Mouse (Mus musculus): Measurements from ENCODE around the gene Pik3ip1. TPM values are rescaled to one million over a fixed set of nuclear protein-coding genes. Genes with fewer than 3 reads are reported as not detected.
A peak's percentile ranks its signal among the peaks of the same experiment; 100 is the strongest.

Gene Pik3ip1
- polyA plus RNA-seq, 1 experiment: 8.5 TPM

DNA sequence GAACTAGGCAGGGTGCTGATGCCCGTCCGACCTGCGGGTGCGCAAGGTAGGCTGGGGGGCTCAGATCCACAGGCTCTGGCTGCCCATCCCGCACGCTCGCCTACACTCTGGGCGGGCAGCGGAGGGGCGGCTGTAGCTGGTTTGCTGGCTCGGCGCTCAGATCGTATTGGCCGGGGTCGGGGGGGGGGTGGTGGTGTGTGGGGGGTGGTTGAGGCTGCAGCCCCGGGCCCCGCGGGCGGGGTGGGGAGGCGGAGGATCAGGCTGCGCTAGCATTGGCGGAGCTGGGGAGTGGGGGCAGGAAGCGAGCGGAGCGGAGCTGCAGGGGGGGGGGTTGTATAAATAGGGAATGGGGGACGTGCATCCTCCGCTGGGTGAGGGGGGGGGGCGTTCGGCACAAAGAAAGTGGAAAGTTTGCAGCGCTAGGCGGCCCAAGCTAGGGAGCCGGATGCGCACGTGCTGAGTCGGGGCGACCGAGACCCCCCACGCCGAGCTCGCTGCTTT, 40.8 kb upstream of the Pik3ip1 start:
- no peaks in the 10 kb centered on the region for H3K27me3 ChIP-seq (replicated peaks; ENCODE audit: control insufficient read depth, insufficient read depth, low read length)
- under 1% methylated on average over 39 of the region's 40 CpGs for WGBS
- TF ChIP-seq CTCF (conservative IDR thresholded peaks at IDR 0.05; ENCODE audit: insufficient read depth, insufficient read length, low read depth, low read length) (no peak), POLR2A (IDR thresholded peaks at IDR 0.05; ENCODE audit: low read depth, low read length) (no peak)
- peaks cover 18% of the 10 kb centered on the region for H3K4me1 ChIP-seq (ENCODE audit: control insufficient read depth, insufficient read depth, low read length)
- H3K4me3 ChIP-seq (ENCODE audit: insufficient read depth, low read depth, low read length): peak overlapping the region; percentile 92
- H3K27ac ChIP-seq (ENCODE audit: insufficient read depth, low read depth, low read length): peak overlapping the region; percentile 98
- peaks cover 4% of the 10 kb centered on the region; the same call in 1 of the 2 replicates for H3K36me3 ChIP-seq (ENCODE audit: control insufficient read depth, insufficient read depth, low read length)
- DNase-seq: peak; percentile 83

DNA sequence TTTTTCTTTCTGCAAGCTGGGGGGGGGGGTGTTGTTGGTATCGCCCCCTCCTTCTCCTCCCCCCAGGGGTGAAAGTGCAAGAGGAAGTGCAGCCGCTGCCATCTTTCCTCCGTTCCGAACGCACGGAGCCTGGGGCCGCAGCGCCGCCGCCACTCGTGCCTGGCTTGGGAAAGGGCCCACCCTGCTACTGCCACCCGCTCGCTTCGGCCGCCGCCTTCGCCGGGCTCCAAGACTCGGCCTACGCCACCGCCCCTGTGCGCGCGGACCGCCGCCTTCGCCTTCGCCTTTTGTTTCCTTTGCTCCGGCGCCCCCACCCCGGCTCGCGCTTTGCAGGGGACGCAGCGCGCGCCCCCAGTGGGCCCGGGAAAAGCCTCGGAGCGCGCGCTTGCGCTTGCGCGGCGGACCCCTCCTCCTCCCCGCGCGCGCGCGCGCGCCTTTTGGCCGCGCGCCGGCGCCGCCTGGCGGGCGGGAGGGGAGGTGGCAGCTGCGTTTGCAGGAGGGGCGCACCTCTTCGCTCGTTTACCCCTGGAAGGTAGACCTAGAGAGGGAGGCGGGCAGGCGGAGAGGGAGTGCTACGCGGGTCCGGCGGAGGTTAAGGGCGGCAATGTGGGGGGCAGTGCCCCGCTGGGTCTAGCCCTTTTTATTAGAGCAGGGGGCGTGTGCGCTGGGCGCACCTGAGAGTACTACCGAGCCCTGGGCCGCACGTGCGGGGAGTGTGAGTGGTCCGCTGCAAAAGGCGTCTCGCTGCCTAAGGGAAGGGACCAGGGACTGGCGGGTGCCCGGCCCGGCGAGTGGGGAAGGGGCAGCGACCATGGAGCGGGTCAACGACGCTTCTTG, 40.2 kb upstream of the Pik3ip1 start:
- TF ChIP-seq CTCF (conservative IDR thresholded peaks at IDR 0.05; ENCODE audit: insufficient read depth, insufficient read length, low read depth, low read length): peak; percentile 54
- TF ChIP-seq POLR2A (IDR thresholded peaks at IDR 0.05; ENCODE audit: low read depth, low read length): peak; percentile 18
- H3K27me3 ChIP-seq (replicated peaks; ENCODE audit: control insufficient read depth, insufficient read depth, low read length): no peaks in the 10 kb centered on the region
- peak; percentile 87 for DNase-seq
- peak overlapping the region; percentile 98 for H3K27ac ChIP-seq (ENCODE audit: insufficient read depth, low read depth, low read length)
- peak overlapping the region; percentile 92 for H3K4me3 ChIP-seq (ENCODE audit: insufficient read depth, low read depth, low read length)
- under 1% methylated on average over 91 of the region's 92 CpGs for WGBS
- H3K4me1 ChIP-seq (ENCODE audit: control insufficient read depth, insufficient read depth, low read length): peaks cover 18% of the 10 kb centered on the region
- peaks cover 7% of the 10 kb centered on the region; the same call in 1 of the 2 replicates for H3K36me3 ChIP-seq (ENCODE audit: control insufficient read depth, insufficient read depth, low read length)

GRCm38 (mm10) chr11:3290640-3291310, 39.4 kb upstream of the Pik3ip1 start:
- peak overlapping the region; percentile 91 for H3K27ac ChIP-seq (ENCODE audit: insufficient read depth, low read depth, low read length)
- TF ChIP-seq POLR2A (IDR thresholded peaks at IDR 0.05; ENCODE audit: low read depth, low read length) (no peak), CTCF (conservative IDR thresholded peaks at IDR 0.05; ENCODE audit: insufficient read depth, insufficient read length, low read depth, low read length) (no peak)
- peak; percentile 50 for DNase-seq
- no peaks in the 10 kb centered on the region for H3K27me3 ChIP-seq (replicated peaks; ENCODE audit: control insufficient read depth, insufficient read depth, low read length)
- peak overlapping the region; percentile 92 for H3K4me3 ChIP-seq (ENCODE audit: insufficient read depth, low read depth, low read length)
- peaks cover 18% of the 10 kb centered on the region for H3K4me1 ChIP-seq (ENCODE audit: control insufficient read depth, insufficient read depth, low read length)
- WGBS: 2% methylated on average over 50 of the region's 50 CpGs
- peaks cover 7% of the 10 kb centered on the region; the same call in 1 of the 2 replicates for H3K36me3 ChIP-seq (ENCODE audit: control insufficient read depth, insufficient read depth, low read length)

DNA sequence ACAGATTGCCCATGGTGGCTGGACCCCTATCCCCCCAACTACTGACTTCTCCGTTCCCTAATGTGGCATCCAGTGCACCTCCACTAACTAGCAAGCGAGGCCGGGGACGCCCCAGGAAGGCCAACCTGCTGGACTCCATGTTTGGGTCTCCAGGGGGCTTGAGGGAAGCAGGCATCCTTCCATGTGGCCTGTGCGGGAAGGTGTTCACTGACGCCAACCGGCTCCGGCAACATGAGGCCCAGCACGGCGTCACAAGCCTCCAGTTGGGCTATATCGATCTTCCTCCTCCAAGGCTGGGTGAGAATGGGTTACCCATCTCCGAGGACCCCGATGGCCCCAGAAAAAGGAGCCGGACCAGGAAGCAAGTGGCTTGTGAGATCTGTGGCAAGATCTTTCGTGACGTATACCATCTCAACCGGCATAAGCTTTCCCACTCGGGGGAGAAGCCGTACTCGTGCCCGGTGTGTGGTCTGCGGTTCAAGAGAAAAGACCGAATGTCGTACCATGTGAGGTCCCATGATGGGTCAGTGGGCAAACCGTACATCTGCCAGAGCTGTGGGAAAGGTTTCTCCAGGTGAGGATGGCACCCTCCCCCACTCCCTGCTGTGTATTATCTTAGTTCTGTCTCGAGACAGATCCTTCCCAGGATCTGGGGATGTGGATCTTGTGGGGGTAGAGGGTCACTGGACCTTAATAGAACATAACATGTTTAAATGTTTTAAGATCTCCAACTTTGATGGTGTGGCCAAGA, 38.7 kb upstream of the Pik3ip1 start:
- Histone ChIP-seq H3K4me1 (ENCODE audit: control insufficient read depth, insufficient read depth, low read length) (peaks cover 18% of the 10 kb centered on the region), H3K27ac (ENCODE audit: insufficient read depth, low read depth, low read length) (peak overlapping the region; percentile 91), H3K27me3 (replicated peaks; ENCODE audit: control insufficient read depth, insufficient read depth, low read length) (no peaks in the 10 kb centered on the region), H3K4me3 (ENCODE audit: insufficient read depth, low read depth, low read length) (peak overlapping the region; percentile 92), H3K36me3 (ENCODE audit: control insufficient read depth, insufficient read depth, low read length) (peaks cover 7% of the 10 kb centered on the region; the same call in 1 of the 2 replicates)
- DNase-seq: peak; percentile 15
- WGBS: 15% methylated on average over 26 of the region's 26 CpGs
- no peak for TF ChIP-seq POLR2A (IDR thresholded peaks at IDR 0.05; ENCODE audit: low read depth, low read length)
- no peak for TF ChIP-seq CTCF (conservative IDR thresholded peaks at IDR 0.05; ENCODE audit: insufficient read depth, insufficient read length, low read depth, low read length)

DNA sequence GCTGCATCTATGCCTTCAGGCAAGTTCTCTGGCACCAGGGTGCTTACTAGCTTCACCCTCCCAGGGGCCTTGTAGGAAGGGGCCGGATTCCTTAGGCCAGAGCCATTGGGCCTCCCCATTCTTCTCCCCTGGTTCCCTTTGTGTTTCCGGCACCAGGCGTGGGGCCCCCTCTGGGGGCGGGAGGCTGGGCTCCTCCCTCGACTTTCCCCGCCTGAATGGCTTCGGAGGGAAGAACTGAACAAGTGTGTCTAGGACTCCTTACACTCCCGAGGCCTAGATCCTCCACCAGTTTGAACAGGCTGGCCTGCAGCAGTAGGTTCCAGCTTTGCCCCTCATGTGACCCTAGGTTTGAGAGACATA, 38.2 kb upstream of the Pik3ip1 start:
- WGBS: 1% methylated on average over 8 of the region's 8 CpGs
- H3K4me1 ChIP-seq (ENCODE audit: control insufficient read depth, insufficient read depth, low read length): peaks cover 17% of the 10 kb centered on the region
- no peaks in the 10 kb centered on the region for H3K27me3 ChIP-seq (replicated peaks; ENCODE audit: control insufficient read depth, insufficient read depth, low read length)
- peak overlapping the region; percentile 91 for H3K27ac ChIP-seq (ENCODE audit: insufficient read depth, low read depth, low read length)
- H3K4me3 ChIP-seq (ENCODE audit: insufficient read depth, low read depth, low read length): peak overlapping the region; percentile 92
- no peak for TF ChIP-seq CTCF (conservative IDR thresholded peaks at IDR 0.05; ENCODE audit: insufficient read depth, insufficient read length, low read depth, low read length)
- DNase-seq: peak; percentile 72
- peaks cover 7% of the 10 kb centered on the region; the same call in 1 of the 2 replicates for H3K36me3 ChIP-seq (ENCODE audit: control insufficient read depth, insufficient read depth, low read length)

- peak overlapping the region; percentile 0; the same call in 1 of the 2 replicates for H3K4me3 ChIP-seq (ENCODE audit: insufficient read depth, low read depth, low read length)
- H3K27me3 ChIP-seq (replicated peaks; ENCODE audit: control insufficient read depth, insufficient read depth, low read length): no peaks in the 10 kb centered on the region
- no peak for TF ChIP-seq CTCF (conservative IDR thresholded peaks at IDR 0.05; ENCODE audit: insufficient read depth, insufficient read length, low read depth, low read length)
- TF ChIP-seq POLR2A (IDR thresholded peaks at IDR 0.05; ENCODE audit: low read depth, low read length): no peak
- peaks cover 7% of the 10 kb centered on the region; the same call in 1 of the 2 replicates for H3K36me3 ChIP-seq (ENCODE audit: control insufficient read depth, insufficient read depth, low read length)
- H3K4me1 ChIP-seq (ENCODE audit: control insufficient read depth, insufficient read depth, low read length): peaks cover 12% of the 10 kb centered on the region
- WGBS: 22% methylated on average over 8 of the region's 8 CpGs
- H3K27ac ChIP-seq (ENCODE audit: insufficient read depth, low read depth, low read length): peak overlapping the region; percentile 91
- DNase-seq: peak; percentile 70
Observed at GRCm38 (mm10) chr11:3292711-3293249, 37.4 kb upstream of the Pik3ip1 start.

Measured in kidney, adult 2 months (tissue).